Mouse (Mus musculus) left cerebral cortex, adult 6 months (tissue): Measurements from ENCODE around the gene Rab3ip. TPM values are rescaled to one million over a fixed set of nuclear protein-coding genes. Genes with fewer than 3 reads are reported as not detected.

Experiments
- long read RNA-seq, 2 experiments: library from polyadenylated mRNA; unstranded; transcript quantifications; one replicate each; pipeline ENCODE4 v2.0.0; 2019 to 2020
- polyA plus RNA-seq: library from polyadenylated mRNA; unstranded; fragments of <200 nt; fragmentation: Nextera tagmentation; gene quantifications from 2 replicates; pipeline ENCODE4 v1.2.3, GENCODE M21; 2021

Gene Rab3ip
- polyA plus RNA-seq = 41.2 and 42.7 TPM in 2 replicates
- long read RNA-seq, experiment 1, transcript Rab3ip-201 (10 exons, 2,690 nt) = major isoform, 154 of 316 reads
- long read RNA-seq, experiment 1, transcript Rab3ip-203 (11 exons, 1,844 nt) = minor isoform, 99 of 316 reads
- long read RNA-seq, experiment 1, partial matches to known transcripts = 17 of 316 reads
- long read RNA-seq, experiment 1, other reads (novel, unspliced or antisense) = 46 of 316 reads
- long read RNA-seq, experiment 2, transcript Rab3ip-203 (11 exons, 1,844 nt) = minor isoform, 24 of 80 reads
- long read RNA-seq, experiment 2, transcript Rab3ip-201 (10 exons, 2,690 nt) = major isoform, 34 of 80 reads
- long read RNA-seq, experiment 2, partial matches to known transcripts = 8 of 80 reads
- long read RNA-seq, experiment 2, other reads (novel, unspliced or antisense) = 14 of 80 reads

GRCm38 (mm10) chr10:116950009-116950769 lies at the start of gene Rab3ip:
Rab3ip (minus strand) TSS chr10:116950769.

GRCm38 (mm10) chr10:116986264-116987082 lies 35.9 kb upstream of the Rab3ip start, which contains the start of gene Best3:
Best3 (plus strand) TSS chr10:116986314.

GRCm38 (mm10) chr10:116972509-116972908 lies 21.9 kb upstream of the Rab3ip start, which contains the start of gene Gm10271:
Gm10271 (minus strand) TSS chr10:116972609.

GRCm38 (mm10) chr10:116896336-116897177 lies 54.0 kb downstream of the Rab3ip start, which contains the start of gene Myrfl:
Myrfl (minus strand) TSS chr10:116896919.

Other genes starting within 250 kb of the Rab3ip start
- not detected in 2 replicates for gene Myrfl, start 53.9 kb downstream of the Rab3ip start, polyA plus RNA-seq
- gene Gm10271, start 21.8 kb upstream of the Rab3ip start, polyA plus RNA-seq = not detected in 2 replicates
- gene Best3, start 35.5 kb upstream of the Rab3ip start, polyA plus RNA-seq = 0.04 and 0.07 TPM in 2 replicates
- 0.28 and 0.42 TPM in 2 replicates for gene Lrrc10, start 94.6 kb upstream of the Rab3ip start, polyA plus RNA-seq
- gene Cct2, start 113.0 kb upstream of the Rab3ip start, polyA plus RNA-seq = 151 and 172 TPM in 2 replicates
- gene Frs2, start 197.8 kb upstream of the Rab3ip start, polyA plus RNA-seq = 7.7 and 9.4 TPM in 2 replicates